Mouse (Mus musculus) kidney, adult 2 months (tissue): ENCODE results near the gene Kat7. TPM values are rescaled to one million over a fixed set of nuclear protein-coding genes. Genes with fewer than 3 reads are reported as not detected.

ENCODE experiments used
- DNase-seq: peaks from one replicate; pipeline ENCODE4 v3.0.0; 2021
- H3K27ac ChIP-seq: fragments of 200-500 bp; 2 replicates; pipeline ENCODE4 v1.5.1; 2012; ENCODE audit warnings: low read depth, low read length, control low read depth, inconsistent platforms; ENCODE audit not compliant: insufficient read depth
- H3K27me3 ChIP-seq: fragments of 200-500 bp; replicated peaks from 2 replicates; pipeline ENCODE4 v1.6.1; 2012; ENCODE audit warnings: mild to moderate bottlenecking, moderate library complexity, low read length, inconsistent platforms; ENCODE audit not compliant: control insufficient read depth, insufficient read depth
- H3K36me3 ChIP-seq: fragments of 200-500 bp; 2 replicates; pipeline ENCODE4 v1.6.1; 2012; ENCODE audit warnings: mild to moderate bottlenecking, moderate library complexity, low read length, inconsistent platforms; ENCODE audit not compliant: control insufficient read depth, insufficient read depth
- H3K4me1 ChIP-seq: fragments of 200-500 bp; 2 replicates; pipeline ENCODE4 v1.6.1; 2011; ENCODE audit warnings: low read length; ENCODE audit not compliant: control insufficient read depth, insufficient read depth
- H3K4me3 ChIP-seq: fragments of 200-500 bp; 2 replicates; pipeline ENCODE4 v1.5.1; 2011; ENCODE audit warnings: mild to moderate bottlenecking, low read depth, low read length, control low read depth; ENCODE audit not compliant: insufficient read depth
- CTCF ChIP-seq: fragments of 200-500 bp; conservative IDR thresholded peaks from 2 replicates; pipeline ENCODE4 v1.5.1; 2011; ENCODE audit warnings: low read depth, mild to moderate bottlenecking, control low read depth, low read length, moderate library complexity, mixed read lengths; ENCODE audit not compliant: insufficient read depth, insufficient read length
- POLR2A ChIP-seq: fragments of 200-500 bp; IDR thresholded peaks from one replicate; pipeline ENCODE4 v1.6.1; 2011; ENCODE audit warnings: low read depth, low read length, control low read depth
- WGBS: fragments of 180-500 bp; shearing (Covaris S2); methylation state at CpG from one replicate; pipeline ENCODE4 v1.1.7; 2018; 5-methylcytosine and 5-hydroxymethylcytosine counted together
- polyA plus RNA-seq: library from polyadenylated mRNA; depleted of rRNA; stranded (reverse); fragments of >200 nt; gene quantifications from 2 replicates; pipeline ENCODE4 v1.2.3, GENCODE M21; 2012; rRNA removed

Kat7 gene
- polyA plus RNA-seq, 1 experiment: 30.0 TPM

GRCm38 (mm10) chr11:95242653-95243052, 67.4 kb downstream of the Kat7 start:
- no peak overlapping the region for H3K4me3 ChIP-seq
- H3K4me1 ChIP-seq: no peaks in the 10 kb centered on the region
- no peak for DNase-seq
- no peak for TF ChIP-seq POLR2A
- TF ChIP-seq CTCF: no peak
- no peak overlapping the region for H3K27ac ChIP-seq
- no peaks in the 10 kb centered on the region for H3K36me3 ChIP-seq
- WGBS: 48% methylated on average over 6 of the region's 6 CpGs
- no peaks in the 10 kb centered on the region for H3K27me3 ChIP-seq

GRCm38 (mm10) chr11:95238477-95238876, 71.6 kb downstream of the Kat7 start:
- Histone ChIP-seq H3K27ac (no peak overlapping the region), H3K36me3 (no peaks in the 10 kb centered on the region), H3K27me3 (no peaks in the 10 kb centered on the region), H3K4me1 (no peaks in the 10 kb centered on the region), H3K4me3 (no peak overlapping the region)
- no peak for TF ChIP-seq CTCF
- no peak for TF ChIP-seq POLR2A
- WGBS: 68% methylated on average over 6 of the region's 6 CpGs
- no peak for DNase-seq

GRCm38 (mm10) chr11:95232329-95232696, 77.7 kb downstream of the Kat7 start:
- no peak for DNase-seq
- Histone ChIP-seq H3K36me3 (no peaks in the 10 kb centered on the region), H3K27ac (no peak overlapping the region), H3K27me3 (no peaks in the 10 kb centered on the region), H3K4me1 (no peaks in the 10 kb centered on the region), H3K4me3 (no peak overlapping the region)
- TF ChIP-seq POLR2A (no peak), CTCF (no peak)
- 40% methylated on average over 6 of the region's 6 CpGs for whole genome bisulfite sequencing

GRCm38 (mm10) chr11:95231688-95232328, 78.2 kb downstream of the Kat7 start:
- Histone ChIP-seq H3K27ac (no peak overlapping the region), H3K36me3 (no peaks in the 10 kb centered on the region), H3K4me1 (no peaks in the 10 kb centered on the region), H3K27me3 (no peaks in the 10 kb centered on the region), H3K4me3 (no peak overlapping the region)
- peak; percentile 70 for DNase-seq
- 15% methylated on average over 23 of the region's 24 CpGs for WGBS
- TF ChIP-seq CTCF (peak; percentile 71), POLR2A (no peak)

- 63% methylated on average over 5 of the region's 5 CpGs for WGBS
- H3K27ac ChIP-seq: no peak overlapping the region
- TF ChIP-seq CTCF (no peak), POLR2A (no peak)
- no peaks in the 10 kb centered on the region for H3K36me3 ChIP-seq
- H3K4me3 ChIP-seq: no peak overlapping the region
- DNase-seq: no peak
- no peaks in the 10 kb centered on the region for H3K4me1 ChIP-seq
- H3K27me3 ChIP-seq: peaks cover 2% of the 10 kb centered on the region; the same call in 1 of the 2 replicates
Observed at GRCm38 (mm10) chr11:95227467-95227866, 82.6 kb downstream of the Kat7 start.

- 41% methylated on average over 7 of the region's 7 CpGs for WGBS
Observed at GRCm38 (mm10) chr11:95225448-95225847, 84.6 kb downstream of the Kat7 start.

More at GRCm38 (mm10) chr11:95225448-95225847, 84.6 kb downstream of the Kat7 start:
- no peak overlapping the region for H3K27ac ChIP-seq
- no peak for DNase-seq
- TF ChIP-seq POLR2A: no peak
- no peak for TF ChIP-seq CTCF
- H3K27me3 ChIP-seq: peaks cover 2% of the 10 kb centered on the region; the same call in 1 of the 2 replicates
- no peak overlapping the region for H3K4me3 ChIP-seq
- no peaks in the 10 kb centered on the region for H3K4me1 ChIP-seq
- no peaks in the 10 kb centered on the region for H3K36me3 ChIP-seq

Other genes starting within 250 kb of the Kat7 start
- 48.2 and 55.4 TPM in 2 replicates for gene Itga3, start 233.4 kb downstream of the Kat7 start, polyA plus RNA-seq
- 0.05 and 0.10 TPM in 2 replicates for gene Dlx3, start 190.1 kb downstream of the Kat7 start, polyA plus RNA-seq
- 0.07 TPM in 1 of 2 replicates, not detected in the other for gene Dlx4, start 164.0 kb downstream of the Kat7 start, polyA plus RNA-seq
- gene Tac4, start 48.7 kb downstream of the Kat7 start, polyA plus RNA-seq: 0.09 TPM in 1 of 2 replicates, not detected in the other
- gene Fam117a, start 26.8 kb upstream of the Kat7 start, polyA plus RNA-seq: 20.8 and 22.7 TPM in 2 replicates
- 63.6 and 70.6 TPM in 2 replicates for gene Slc35b1, start 74.4 kb upstream of the Kat7 start, polyA plus RNA-seq
- 43.0 and 66.4 TPM in 2 replicates for gene Spop, start 103.8 kb upstream of the Kat7 start, polyA plus RNA-seq
- 4.1 and 4.2 TPM in 2 replicates for gene Nxph3, start 204.3 kb upstream of the Kat7 start, polyA plus RNA-seq